ENCODE assay signal across 8 mouse cellular contexts in the genomic region with DNA sequence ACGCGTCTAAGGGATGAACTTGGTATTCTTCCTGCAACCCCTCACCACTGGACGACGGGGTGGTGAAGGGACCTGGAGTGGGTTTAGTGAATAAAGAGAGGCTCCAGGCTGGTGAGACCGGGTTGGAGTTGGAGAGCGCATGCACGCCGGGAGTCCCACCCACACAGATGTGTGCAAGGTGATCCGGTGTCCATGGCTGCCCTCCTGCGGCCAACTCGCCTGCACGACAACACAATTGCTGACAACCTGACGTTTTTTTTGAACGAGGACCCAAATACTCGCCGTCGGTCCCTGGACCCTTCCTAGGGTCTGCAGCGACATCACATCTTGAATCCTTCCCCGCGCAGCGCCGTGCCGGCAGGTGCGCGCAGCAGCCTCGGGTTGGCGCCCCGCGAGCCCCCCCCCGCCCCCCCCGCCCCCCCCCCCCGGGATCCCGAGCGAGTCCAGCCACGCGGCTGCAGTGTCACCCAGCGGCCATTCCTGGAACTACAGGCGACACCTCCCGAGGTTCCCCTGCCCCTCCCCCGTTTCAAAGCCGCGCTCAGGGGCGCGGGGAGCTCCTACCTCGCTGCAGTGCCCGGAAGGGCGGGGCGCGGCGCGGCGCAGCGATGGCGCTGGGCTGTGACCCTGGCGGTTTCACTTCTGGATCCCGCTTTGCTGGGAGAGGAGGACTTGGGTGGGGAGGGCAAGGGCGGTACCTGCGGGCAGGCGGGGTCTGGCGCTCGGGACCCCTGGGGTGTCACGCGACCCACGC. TPM values are rescaled to one million over a fixed set of nuclear protein-coding genes. Genes with fewer than 3 reads are reported as not detected.
DNase-seq lines count a peak whose midpoint lies in the region; ATAC-seq and TF ChIP-seq lines count a peak whose summit lies in the region.

No protein-coding gene starts in this region.

- ATAC-seq in hindbrain, embryonic 12.5 days (ENCODE audit: low FRiP score) = peak; percentile 88

- peak overlapping the region; percentile 86 for H3K4me3 ChIP-seq in cerebellum, adult 2 months (replicated peaks; ENCODE audit: insufficient read depth, low read depth, low read length)
- H3K4me3 ChIP-seq in hindbrain, embryonic 12.5 days = peak overlapping the region; percentile 45

- H3K9ac ChIP-seq in hindbrain, embryonic 12.5 days = peak overlapping the region; percentile 63

- H3K27ac ChIP-seq in cerebellum, adult 2 months (ENCODE audit: insufficient read depth, low read length) = no peak overlapping the region
- peak overlapping the region; percentile 35 for H3K27ac ChIP-seq in hindbrain, embryonic 12.5 days

- peaks cover 3% of the 10 kb centered on the region; the same call in 1 of the 2 replicates for H3K4me1 ChIP-seq in cerebellum, adult 2 months (ENCODE audit: control insufficient read depth, insufficient read depth, low read length)
- peaks cover 7% of the 10 kb centered on the region for H3K4me1 ChIP-seq in hindbrain, embryonic 12.5 days

- H3K27me3 ChIP-seq in cerebellum, adult 2 months (ENCODE audit: control insufficient read depth, insufficient read depth, low read length) = no peaks in the 10 kb centered on the region
- peaks cover 44% of the 10 kb centered on the region for H3K27me3 ChIP-seq in hindbrain, embryonic 12.5 days

- H3K36me3 ChIP-seq in hindbrain, embryonic 12.5 days = no peaks in the 10 kb centered on the region

- TF ChIP-seq POLR2A in cerebellum, adult 2 months (IDR thresholded peaks at IDR 0.05; ENCODE audit: borderline replicate concordance, insufficient read depth, low read length) = peak; percentile 32; the same call in 1 of the 2 replicates

- under 1% methylated on average over 54 of the region's 64 CpGs for WGBS in cerebellum, adult 2 months
- WGBS in hindbrain, embryonic 12.5 days = 2% methylated on average over 63 of the region's 64 CpGs

- peak overlapping the region; percentile 63 for H3K4me2 ChIP-seq in hindbrain, embryonic 12.5 days (replicated peaks)

- no peaks in the 10 kb centered on the region for H3K9me3 ChIP-seq in hindbrain, embryonic 12.5 days (replicated peaks)

- DNase-seq in MEL-GATA-1-ER (ENCODE audit: extremely low read depth, low read depth) = peak; percentile 63
- DNase-seq in cerebellum, adult 2 months = peak; percentile 84 to 91
- DNase-seq in frontal cortex, postnatal 10 days (ENCODE audit: low spot score in 2 of 2) = peak; percentile 50 to 80
- peak; percentile 69 to 80 for DNase-seq in layer of hippocampus, postnatal 14 days (ENCODE audit: low spot score in 2 of 2)
- DNase-seq in lung, postnatal 14 days = peak; percentile 93
- DNase-seq in ovary, postnatal 36 days (ENCODE audit: low spot score) = peak; percentile 85
- peak; percentile 99 for DNase-seq in thymus, postnatal 14 days

- TF ChIP-seq CTCF in cerebellum, adult 2 months (IDR thresholded peaks at IDR 0.05; ENCODE audit: borderline replicate concordance, insufficient read depth, low read depth, low read length) = peak; percentile 59

RNA-seq across cellular contexts. Expression of a gene that starts 11.3 kb away (rescaled TPM):
- polyA plus RNA-seq in cerebellum, adult 2 months (2012; rRNA removed) = 15.8 and 19.9 TPM in 2 replicates
- 2.0 and 4.4 TPM in 2 replicates for polyA plus RNA-seq in hindbrain, embryonic 12.5 days (2016; fragmentation: Nextera tagmentation; extraction: Ambion mirVana)
- total RNA-seq in layer of hippocampus, postnatal 14 days (2021) = 1 to 10 TPM; 1.1 to 1.6 TPM

RNA-seq across cellular contexts. Expression of a gene that starts 18.8 kb away (rescaled TPM):
- polyA plus RNA-seq in cerebellum, adult 2 months (2012; rRNA removed) = 182 and 183 TPM in 2 replicates
- 158 and 159 TPM in 2 replicates for polyA plus RNA-seq in hindbrain, embryonic 12.5 days (2016; fragmentation: Nextera tagmentation; extraction: Ambion mirVana)
- 100 to 1,000 TPM in 1 of 2 experiments, 10 to 100 TPM in 1; 87.7 to 102 TPM for total RNA-seq in layer of hippocampus, postnatal 14 days (2021)

RNA-seq across cellular contexts. Expression of a gene that starts 45.3 kb away (rescaled TPM):
- 1.6 and 1.8 TPM in 2 replicates for polyA plus RNA-seq in cerebellum, adult 2 months (2012; rRNA removed)
- 25.9 and 26.9 TPM in 2 replicates for polyA plus RNA-seq in hindbrain, embryonic 12.5 days (2016; fragmentation: Nextera tagmentation; extraction: Ambion mirVana)
- 1 to 10 TPM; 2.4 to 2.9 TPM for total RNA-seq in layer of hippocampus, postnatal 14 days (2021)

RNA-seq across cellular contexts. Expression of a gene that starts 57.3 kb away (rescaled TPM):
- 13.2 and 14.1 TPM in 2 replicates for polyA plus RNA-seq in cerebellum, adult 2 months (2012; rRNA removed)
- polyA plus RNA-seq in hindbrain, embryonic 12.5 days (2016; fragmentation: Nextera tagmentation; extraction: Ambion mirVana) = 9.1 and 10.2 TPM in 2 replicates
- total RNA-seq in layer of hippocampus, postnatal 14 days (2021) = 10 to 100 TPM; 10.0 to 10.1 TPM
